In genomic region chr8:47974138-47974962, GRCm38 (mm10) we compare ENCODE assay signal across 8 mouse cellular contexts. TPM values are rescaled to one million over a fixed set of nuclear protein-coding genes. Genes with fewer than 3 reads are reported as not detected.
DNase-seq lines count a peak whose midpoint lies in the region; ATAC-seq and TF ChIP-seq lines count a peak whose summit lies in the region.

No protein-coding gene starts in this region.

- H3K27me3 ChIP-seq in cerebellum, adult 2 months (ENCODE audit: control insufficient read depth, insufficient read depth, low read length), result no peaks in the 10 kb centered on the region; the same call in 1 of the 2 replicates
- H3K27me3 ChIP-seq in embryonic facial prominence, embryonic 14.5 days (replicated peaks; ENCODE audit: control insufficient read depth, insufficient read depth, low read length), result no peaks in the 10 kb centered on the region
- H3K27me3 ChIP-seq in heart, embryonic 12.5 days (replicated peaks), result no peaks in the 10 kb centered on the region
- no peaks in the 10 kb centered on the region for H3K27me3 ChIP-seq in kidney, embryonic 16.5 days (ENCODE audit: insufficient read depth, low read length)
- no peaks in the 10 kb centered on the region for H3K27me3 ChIP-seq in stomach, embryonic 16.5 days (ENCODE audit: control insufficient read depth, insufficient read depth, low read length)

- peak overlapping the region; percentile 49 for H3K4me3 ChIP-seq in cerebellum, adult 2 months (replicated peaks; ENCODE audit: insufficient read depth, low read depth, low read length)
- H3K4me3 ChIP-seq in embryonic facial prominence, embryonic 14.5 days (ENCODE audit: low read depth, low read length), result peak overlapping the region; percentile 24
- peak overlapping the region; percentile 46 for H3K4me3 ChIP-seq in heart, embryonic 12.5 days
- H3K4me3 ChIP-seq in kidney, embryonic 16.5 days (ENCODE audit: low read length), result peak overlapping the region; percentile 31
- H3K4me3 ChIP-seq in stomach, embryonic 16.5 days (replicated peaks; ENCODE audit: low read length), result peak overlapping the region; percentile 39

- peak; percentile 26 to 33 for DNase-seq in cerebellum, adult 2 months
- no peak for DNase-seq in cerebellum, postnatal 4 days (ENCODE audit: low spot score in 2 of 2)
- peak; percentile 60 for DNase-seq in embryonic facial prominence, embryonic 14.5 days (ENCODE audit: low spot score)
- DNase-seq in lung, postnatal 36 days, result peak; percentile 84
- DNase-seq in layer of hippocampus, postnatal 36 days, result no peak

- peaks cover 4% of the 10 kb centered on the region for H3K4me1 ChIP-seq in cerebellum, adult 2 months (ENCODE audit: control insufficient read depth, insufficient read depth, low read length)
- peaks cover 7% of the 10 kb centered on the region for H3K4me1 ChIP-seq in embryonic facial prominence, embryonic 14.5 days (ENCODE audit: control insufficient read depth, insufficient read depth, low read length)
- peaks cover 37% of the 10 kb centered on the region for H3K4me1 ChIP-seq in heart, embryonic 12.5 days (replicated peaks)
- H3K4me1 ChIP-seq in kidney, embryonic 16.5 days (ENCODE audit: insufficient read depth, low read length), result peaks cover 50% of the 10 kb centered on the region
- peaks cover 12% of the 10 kb centered on the region for H3K4me1 ChIP-seq in stomach, embryonic 16.5 days (ENCODE audit: control insufficient read depth, insufficient read depth, low read length)

- H3K27ac ChIP-seq in cerebellum, adult 2 months (ENCODE audit: insufficient read depth, low read length), result no peak overlapping the region
- H3K27ac ChIP-seq in embryonic facial prominence, embryonic 14.5 days (replicated peaks; ENCODE audit: low read depth, low read length), result peak overlapping the region; percentile 8; the same call in 1 of the 2 replicates
- H3K27ac ChIP-seq in heart, embryonic 12.5 days (ENCODE audit: poor library complexity, severe bottlenecking), result peak overlapping the region; percentile 87
- H3K27ac ChIP-seq in kidney, embryonic 16.5 days (ENCODE audit: low read length), result peak overlapping the region; percentile 84
- peak overlapping the region; percentile 38 for H3K27ac ChIP-seq in stomach, embryonic 16.5 days (ENCODE audit: low read length)

- WGBS in cerebellum, adult 2 months, result 15% methylated on average over 20 of the region's 20 CpGs
- 19% methylated on average over 20 of the region's 20 CpGs for WGBS in embryonic facial prominence, embryonic 14.5 days
- 13% methylated on average over 20 of the region's 20 CpGs for WGBS in heart, embryonic 12.5 days
- 26% methylated on average over 20 of the region's 20 CpGs for whole genome bisulfite sequencing in kidney, embryonic 16.5 days
- WGBS in stomach, embryonic 16.5 days, result 32% methylated on average over 20 of the region's 20 CpGs

- no peaks in the 10 kb centered on the region for H3K9me3 ChIP-seq in embryonic facial prominence, embryonic 14.5 days (ENCODE audit: control insufficient read depth, low read length)
- H3K9me3 ChIP-seq in heart, embryonic 12.5 days (replicated peaks), result peaks cover 4% of the 10 kb centered on the region; the same call in 1 of the 2 replicates
- 0 out of 2 replicates have a peak, but pooled peaks cover 3% of the 10 kb centered on the region for H3K9me3 ChIP-seq in kidney, embryonic 16.5 days (ENCODE audit: low read length)
- H3K9me3 ChIP-seq in stomach, embryonic 16.5 days (replicated peaks; ENCODE audit: control insufficient read depth, low read length), result no peaks in the 10 kb centered on the region

- no peak for TF ChIP-seq POLR2A in cerebellum, adult 2 months (IDR thresholded peaks at IDR 0.05; ENCODE audit: borderline replicate concordance, insufficient read depth, low read length)

- H3K4me2 ChIP-seq in embryonic facial prominence, embryonic 14.5 days (ENCODE audit: low read depth, low read length), result peak overlapping the region; percentile 57
- peak overlapping the region; percentile 68 for H3K4me2 ChIP-seq in heart, embryonic 12.5 days
- peak overlapping the region; percentile 51 for H3K4me2 ChIP-seq in kidney, embryonic 16.5 days (replicated peaks; ENCODE audit: low read depth, low read length)
- peak overlapping the region; percentile 55 for H3K4me2 ChIP-seq in stomach, embryonic 16.5 days (ENCODE audit: low read depth, low read length)

- peak; percentile 58 for ATAC-seq in embryonic facial prominence, embryonic 14.5 days (ENCODE audit: low read depth)
- peak; percentile 56 for ATAC-seq in heart, embryonic 12.5 days (ENCODE audit: insufficient number of reproducible peaks, low FRiP score)
- ATAC-seq in kidney, embryonic 16.5 days (ENCODE audit: low FRiP score, low TSS enrichment), result peak; percentile 73
- ATAC-seq in stomach, embryonic 16.5 days (ENCODE audit: insufficient read depth, low FRiP score), result peak; percentile 72; the same call in 1 of the 2 replicates

- no peak for TF ChIP-seq CTCF in cerebellum, adult 2 months (IDR thresholded peaks at IDR 0.05; ENCODE audit: borderline replicate concordance, insufficient read depth, low read depth, low read length)

- peak overlapping the region; percentile 15; the same call in 1 of the 2 replicates for H3K9ac ChIP-seq in embryonic facial prominence, embryonic 14.5 days (ENCODE audit: low read depth, low read length)
- H3K9ac ChIP-seq in heart, embryonic 12.5 days, result peak overlapping the region; percentile 65
- peak overlapping the region; percentile 33; the same call in 1 of the 2 replicates for H3K9ac ChIP-seq in kidney, embryonic 16.5 days (replicated peaks; ENCODE audit: low read length)
- H3K9ac ChIP-seq in stomach, embryonic 16.5 days (ENCODE audit: low read length), result peak overlapping the region; percentile 50

- H3K36me3 ChIP-seq in embryonic facial prominence, embryonic 14.5 days (ENCODE audit: control insufficient read depth, insufficient read depth, low read length), result peaks cover 2% of the 10 kb centered on the region; the same call in 1 of the 2 replicates
- peaks cover 10% of the 10 kb centered on the region for H3K36me3 ChIP-seq in heart, embryonic 12.5 days
- peaks cover 6% of the 10 kb centered on the region; the same call in 1 of the 2 replicates for H3K36me3 ChIP-seq in kidney, embryonic 16.5 days (ENCODE audit: insufficient read depth, low read length)
- H3K36me3 ChIP-seq in stomach, embryonic 16.5 days (ENCODE audit: control insufficient read depth, insufficient read depth, low read length), result no peaks in the 10 kb centered on the region

RNA-seq across cellular contexts. Expression of gene Wwc2, which starts 16.4 kb away (rescaled TPM):
- 5.7 and 6.3 TPM in 2 replicates for polyA plus RNA-seq in cerebellum, adult 2 months (2012; rRNA removed)
- polyA plus RNA-seq in embryonic facial prominence, embryonic 14.5 days (2014; fragmentation: Nextera tagmentation; extraction: Ambion mirVana), result 12.5 and 12.7 TPM in 2 replicates
- polyA plus RNA-seq in heart, embryonic 12.5 days (2016; fragmentation: Nextera tagmentation; extraction: Ambion mirVana), result 22.1 and 23.9 TPM in 2 replicates
- 16.7 and 17.9 TPM in 2 replicates for polyA plus RNA-seq in kidney, embryonic 16.5 days (2015; fragmentation: Nextera tagmentation; extraction: Ambion mirVana)
- polyA plus RNA-seq in stomach, embryonic 16.5 days (2015; fragmentation: Nextera tagmentation; extraction: Ambion mirVana), result 7.2 and 8.0 TPM in 2 replicates
- total RNA-seq in layer of hippocampus, postnatal 36 days (2021), result 10 to 100 TPM; 27.1 to 27.3 TPM

Comparison
In these comparisons a context has a peak if more than half of its experiments do, and no peak if none do; other contexts are left out.
1. DNase-seq: peak in cerebellum, adult 2 months (2 of 2), embryonic facial prominence, embryonic 14.5 days (single experiment) and lung, postnatal 36 days (single experiment); none in cerebellum, postnatal 4 days (0 of 2) and layer of hippocampus, postnatal 36 days (0 of 2).
2. H3K9ac ChIP-seq: peak in every context shown above with its lines; median percentile 65 in heart, embryonic 12.5 days; 50 in stomach, embryonic 16.5 days; 33 in kidney, embryonic 16.5 days; 15 in embryonic facial prominence, embryonic 14.5 days.
3. Peak in every context shown above with its lines, with median percentiles within 50 percentile points of each other: H3K4me3 ChIP-seq, ATAC-seq and H3K4me2 ChIP-seq.